Mouse (Mus musculus) heart, adult 2 months (tissue): ENCODE measurements around the gene Serpinf1.
"Not testable (repeated sequence)": the region's sequence is repeated elsewhere in the genome, so short reads cannot be mapped to it uniquely, and the experiment has no call there.

Experiments
- CTCF ChIP-seq: fragments of 200-600 bp; IDR thresholded peaks from 2 replicates; pipeline ENCODE4 v1.8.1; 2022; ENCODE audit warnings: antibody characterized with exemption, mild to moderate bottlenecking, moderate library complexity
- POLR2A ChIP-seq: fragments of 200-500 bp; IDR thresholded peaks from 2 replicates; pipeline ENCODE4 v1.6.1; 2011; ENCODE audit warnings: mild to moderate bottlenecking, low read depth, low read length, control low read depth; ENCODE audit not compliant: insufficient read depth

GRCm38 (mm10) chr11:75378786-75379185, 43.7 kb downstream of the Serpinf1 start:
- not testable (repeated sequence) for TF ChIP-seq CTCF, POLR2A
